Mouse (Mus musculus) midbrain, embryonic 15.5 days (tissue): ENCODE results near the gene Cers4. TPM values are rescaled to one million over a fixed set of nuclear protein-coding genes. Genes with fewer than 3 reads are reported as not detected.

Experiments used
- ATAC-seq: fragments of 200-750 bp; cut with Nextera tagmentation; replicated peaks from 2 replicates; pipeline ENCODE4 v1.8.0; 2017; ENCODE audit warnings: moderate TSS enrichment
- H3K27ac ChIP-seq: fragments of 300-500 bp; sonication (generic); 2 replicates; pipeline ENCODE4 v1.5.1; 2015; ENCODE audit warnings: mild to moderate bottlenecking, inconsistent platforms
- H3K27me3 ChIP-seq: fragments of 300-500 bp; sonication (generic); replicated peaks from 2 replicates; pipeline ENCODE4 v1.6.1; 2015; ENCODE audit warnings: inconsistent platforms
- H3K36me3 ChIP-seq: fragments of 300-500 bp; sonication (generic); replicated peaks from 2 replicates; pipeline ENCODE4 v1.6.1; 2015; ENCODE audit warnings: inconsistent platforms
- H3K4me1 ChIP-seq: fragments of 300-500 bp; sonication (generic); 2 replicates; pipeline ENCODE4 v1.6.1; 2015; ENCODE audit warnings: inconsistent platforms
- H3K4me2 ChIP-seq: fragments of 300-500 bp; sonication (generic); 2 replicates; pipeline ENCODE4 v1.6.1; 2015; ENCODE audit warnings: inconsistent platforms, mild to moderate bottlenecking, moderate library complexity
- H3K4me3 ChIP-seq: fragments of 300-500 bp; sonication (generic); 2 replicates; pipeline ENCODE4 v1.5.1; 2015; ENCODE audit warnings: mild to moderate bottlenecking, inconsistent platforms
- H3K9ac ChIP-seq: fragments of 300-500 bp; sonication (generic); 2 replicates; pipeline ENCODE4 v1.6.1; 2015; ENCODE audit warnings: mild to moderate bottlenecking, inconsistent platforms
- H3K9me3 ChIP-seq: fragments of 300-500 bp; sonication (generic); 2 replicates; pipeline ENCODE4 v1.6.1; 2016; ENCODE audit warnings: inconsistent platforms
- WGBS: fragments of 180-500 bp; shearing (Covaris S2); methylation state at CpG from one replicate; pipeline ENCODE4 v1.1.7; 2015; ENCODE audit warnings: mixed read lengths; 5-methylcytosine and 5-hydroxymethylcytosine counted together
- polyA plus RNA-seq: library from polyadenylated mRNA; unstranded; fragments of >200 nt; fragmentation: Nextera tagmentation; extraction: Ambion mirVana; gene quantifications from 2 replicates; pipeline ENCODE4 v1.2.1, GENCODE M21; 2015

Gene Cers4
- polyA plus RNA-seq, 1 experiment from 2014 or later = 58.3 TPM

DNA sequence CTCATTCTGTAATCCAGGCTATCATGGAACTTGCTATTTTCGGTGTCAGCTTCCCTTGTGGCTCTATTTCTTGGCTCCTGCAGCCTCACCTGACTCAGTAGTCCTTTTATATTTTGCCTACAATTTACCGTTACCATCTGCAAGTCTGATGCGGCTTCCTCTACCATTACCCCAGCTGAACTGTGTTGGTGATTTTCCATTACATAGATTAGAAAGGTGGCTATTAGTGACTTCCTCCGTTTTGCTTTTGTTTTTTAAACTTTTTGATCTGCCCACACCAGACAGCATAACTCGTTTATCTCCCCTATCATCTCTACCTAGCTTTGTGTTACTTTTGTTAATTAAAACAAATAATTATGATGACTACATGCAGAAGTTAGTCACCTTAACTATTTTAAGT lies 14.7 kb downstream of the Cers4 start:
- Histone ChIP-seq H3K4me3 (no peak overlapping the region), H3K4me2 (no peak overlapping the region), H3K4me1 (peaks cover 10% of the 10 kb centered on the region; the same call in 1 of the 2 replicates), H3K9me3 (no peaks in the 10 kb centered on the region), H3K27ac (no peak overlapping the region), H3K9ac (no peak overlapping the region), H3K27me3 (no peaks in the 10 kb centered on the region), H3K36me3 (no peaks in the 10 kb centered on the region)
- WGBS = 87% methylated on average over 5 of the region's 5 CpGs
- ATAC-seq = no peak

DNA sequence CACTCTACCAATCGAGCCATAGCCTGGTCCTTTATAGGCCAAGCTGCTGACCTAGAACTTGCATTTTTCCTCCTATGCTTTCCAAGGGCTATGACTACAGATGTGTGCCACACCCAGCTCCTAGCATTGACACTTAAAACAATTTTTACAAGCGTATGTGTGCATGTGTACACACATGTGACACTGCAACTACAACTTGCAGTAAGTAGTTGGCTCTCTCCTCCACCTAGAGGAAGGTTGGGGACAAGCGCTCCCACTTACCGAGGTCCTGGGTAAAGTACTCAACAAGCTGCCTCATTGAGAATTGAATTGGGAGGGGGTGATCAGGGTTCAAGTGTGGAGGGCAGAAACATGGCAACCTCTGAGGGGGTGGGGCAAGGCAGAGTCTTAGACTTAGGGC lies 18.0 kb downstream of the Cers4 start:
- H3K4me2 ChIP-seq = no peak overlapping the region
- H3K27me3 ChIP-seq = no peaks in the 10 kb centered on the region
- 84% methylated on average over 4 of the region's 4 CpGs for WGBS
- no peak overlapping the region for H3K9ac ChIP-seq
- H3K4me3 ChIP-seq = no peak overlapping the region
- H3K36me3 ChIP-seq = no peaks in the 10 kb centered on the region
- no peak for ATAC-seq
- peaks cover 12% of the 10 kb centered on the region; the same call in 1 of the 2 replicates for H3K4me1 ChIP-seq
- no peaks in the 10 kb centered on the region for H3K9me3 ChIP-seq
- H3K27ac ChIP-seq = no peak overlapping the region

DNA sequence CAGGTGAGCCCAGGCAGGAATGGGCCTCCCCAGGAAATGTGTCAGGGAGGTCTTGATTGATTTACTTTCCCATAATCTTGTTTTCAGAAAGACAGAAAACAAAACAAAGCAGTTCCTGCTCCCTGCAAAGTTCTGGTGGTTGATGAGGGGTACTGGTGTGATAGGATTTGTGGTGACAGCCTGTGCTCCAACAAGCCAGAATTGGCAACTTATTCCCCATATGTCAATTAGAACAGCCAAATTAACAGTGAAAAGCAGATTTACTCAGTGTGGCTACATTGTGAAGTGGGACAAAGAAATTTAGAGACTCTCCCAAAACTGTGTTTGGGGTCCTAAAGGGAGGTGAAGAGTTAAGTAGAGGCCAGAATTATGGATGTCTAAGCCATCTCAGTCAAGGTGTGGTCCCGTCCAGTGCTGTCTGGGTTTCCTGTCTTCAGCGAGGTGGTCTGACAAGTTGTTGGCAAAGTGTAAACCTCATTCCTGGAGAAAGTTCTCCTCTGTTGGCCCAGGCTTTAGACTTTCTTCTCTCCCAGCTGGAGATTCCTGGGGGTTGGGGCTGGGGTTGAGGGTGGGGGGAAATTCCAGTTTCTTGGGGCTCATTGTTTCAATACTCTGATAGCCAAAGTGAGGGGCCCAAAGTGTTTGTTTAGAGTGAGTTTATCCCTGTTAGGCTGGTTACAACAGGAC lies 18.7 kb downstream of the Cers4 start:
- Histone ChIP-seq H3K27me3 (no peaks in the 10 kb centered on the region), H3K27ac (peak overlapping the region; percentile 31; the same call in 1 of the 2 replicates), H3K36me3 (no peaks in the 10 kb centered on the region), H3K4me1 (peaks cover 12% of the 10 kb centered on the region; the same call in 1 of the 2 replicates), H3K9ac (no peak overlapping the region), H3K4me2 (no peak overlapping the region), H3K4me3 (no peak overlapping the region), H3K9me3 (no peaks in the 10 kb centered on the region)
- WGBS = 12% methylated on average over 2 of the region's 2 CpGs
- ATAC-seq = no peak

DNA sequence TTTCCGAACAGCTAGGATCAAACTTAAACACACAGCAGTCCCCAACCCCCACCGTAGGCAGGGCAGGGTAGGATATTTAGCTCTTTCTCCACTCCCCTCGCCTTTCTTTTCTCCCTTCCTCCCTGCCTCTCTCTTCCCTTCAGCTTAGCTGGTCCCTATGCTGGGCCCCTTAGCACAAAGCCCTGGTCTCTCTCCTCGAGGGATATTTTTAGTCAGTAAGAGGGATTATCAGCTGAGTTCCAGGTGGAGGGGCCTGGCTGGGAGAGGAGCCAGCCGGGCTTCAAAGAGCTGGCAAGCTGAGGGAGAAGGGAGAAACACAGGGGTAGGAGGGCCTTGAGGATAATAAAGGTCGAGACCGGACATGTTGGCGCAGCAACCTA lies 19.3 kb downstream of the Cers4 start:
- ATAC-seq = peak; percentile 57
- no peaks in the 10 kb centered on the region for H3K27me3 ChIP-seq
- no peak overlapping the region for H3K4me3 ChIP-seq
- peak overlapping the region; percentile 31; the same call in 1 of the 2 replicates for H3K27ac ChIP-seq
- peaks cover 12% of the 10 kb centered on the region; the same call in 1 of the 2 replicates for H3K4me1 ChIP-seq
- H3K4me2 ChIP-seq = no peak overlapping the region
- no peaks in the 10 kb centered on the region for H3K9me3 ChIP-seq
- no peak overlapping the region for H3K9ac ChIP-seq
- WGBS = 7% methylated on average over 8 of the region's 8 CpGs
- H3K36me3 ChIP-seq = peaks cover 5% of the 10 kb centered on the region; the same call in 1 of the 2 replicates

DNA sequence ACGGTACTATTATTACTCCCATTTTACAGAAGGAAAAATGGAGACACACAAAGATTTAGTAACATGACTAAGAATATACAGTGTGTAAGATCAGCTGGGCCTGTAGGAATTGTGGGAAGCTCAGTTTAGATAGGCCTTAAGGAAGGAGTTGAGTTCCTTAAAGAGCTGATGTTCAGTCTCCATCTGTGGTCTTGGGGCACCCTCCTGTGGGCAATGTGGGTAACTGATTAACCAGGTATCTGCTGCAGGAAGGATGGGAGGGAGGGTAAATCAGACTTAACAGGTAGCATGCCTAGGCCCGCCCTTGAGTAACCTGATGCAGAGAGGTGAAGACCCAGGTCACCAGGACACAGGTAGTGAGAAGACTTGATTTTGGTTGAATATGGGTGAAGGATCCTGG lies 23.3 kb downstream of the Cers4 start:
- no peak overlapping the region for H3K4me2 ChIP-seq
- H3K27ac ChIP-seq = no peak overlapping the region
- 93% methylated on average over 2 of the region's 2 CpGs for WGBS
- H3K36me3 ChIP-seq = peaks cover 31% of the 10 kb centered on the region
- no peak overlapping the region for H3K9ac ChIP-seq
- H3K4me1 ChIP-seq = peaks cover 12% of the 10 kb centered on the region; the same call in 1 of the 2 replicates
- H3K9me3 ChIP-seq = no peaks in the 10 kb centered on the region
- no peaks in the 10 kb centered on the region for H3K27me3 ChIP-seq
- H3K4me3 ChIP-seq = no peak overlapping the region
- ATAC-seq = peak; percentile 29; the same call in 1 of the 2 replicates

DNA sequence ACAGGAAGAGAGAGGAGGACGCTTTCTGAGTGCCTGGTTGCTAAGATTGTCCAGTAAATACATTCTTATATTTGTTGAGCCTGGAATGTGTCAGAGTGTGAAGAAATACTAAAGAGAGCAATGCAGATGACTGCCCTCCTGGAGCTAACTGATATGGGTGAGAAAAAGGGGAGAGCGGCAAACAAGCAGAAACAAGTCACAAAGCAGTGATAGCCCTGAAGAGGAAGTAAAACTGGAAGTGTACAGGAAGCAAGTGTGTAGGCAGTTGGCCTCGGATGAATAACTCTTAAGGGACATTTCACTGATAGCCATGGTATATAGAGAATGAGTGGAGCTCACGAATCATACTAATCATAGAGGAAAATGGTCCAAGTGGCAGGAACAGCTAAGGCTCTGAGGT lies 28.6 kb downstream of the Cers4 start:
- WGBS = 92% methylated on average over 4 of the region's 4 CpGs
- no peaks in the 10 kb centered on the region for H3K27me3 ChIP-seq
- no peak overlapping the region for H3K4me3 ChIP-seq
- ATAC-seq = no peak
- no peaks in the 10 kb centered on the region for H3K4me1 ChIP-seq
- no peak overlapping the region for H3K9ac ChIP-seq
- H3K36me3 ChIP-seq = peaks cover 47% of the 10 kb centered on the region
- H3K27ac ChIP-seq = no peak overlapping the region
- H3K9me3 ChIP-seq = no peaks in the 10 kb centered on the region
- no peak overlapping the region for H3K4me2 ChIP-seq

DNA sequence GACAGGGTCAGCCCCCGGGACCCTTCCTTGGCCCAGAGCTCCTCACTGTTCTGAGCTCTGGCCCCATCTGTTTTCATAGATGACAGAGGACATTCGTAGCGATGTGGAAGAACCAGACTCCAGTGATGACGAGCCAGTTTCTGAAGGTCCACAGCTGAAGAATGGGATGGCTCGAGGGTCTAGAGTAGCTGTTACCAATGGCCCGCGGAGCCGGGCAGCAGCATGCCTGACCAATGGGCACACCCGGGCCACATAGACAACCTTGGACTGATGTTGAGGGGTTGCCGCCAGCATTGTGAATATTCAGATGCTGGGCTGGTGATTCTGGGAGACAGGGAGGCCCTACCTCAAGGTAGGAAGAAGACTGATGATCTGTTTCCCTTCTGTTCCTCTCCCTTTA lies 30.7 kb downstream of the Cers4 start:
- WGBS = 94% methylated on average over 10 of the region's 10 CpGs
- Histone ChIP-seq H3K27ac (no peak overlapping the region), H3K36me3 (peaks cover 36% of the 10 kb centered on the region), H3K9me3 (no peaks in the 10 kb centered on the region), H3K9ac (no peak overlapping the region), H3K4me2 (no peak overlapping the region), H3K4me3 (no peak overlapping the region), H3K4me1 (no peaks in the 10 kb centered on the region), H3K27me3 (no peaks in the 10 kb centered on the region)
- ATAC-seq = no peak

Other genes starting within 250 kb of the Cers4 start
- 5.2 and 6.6 TPM in 2 replicates for gene Tgfbr3l, start 244.8 kb upstream of the Cers4 start, polyA plus RNA-seq
- 70.6 and 76.4 TPM in 2 replicates for gene Snapc2, start 239.9 kb upstream of the Cers4 start, polyA plus RNA-seq
- gene Ctxn1, start 233.8 kb upstream of the Cers4 start, polyA plus RNA-seq = 278 and 306 TPM in 2 replicates
- 46.7 and 48.2 TPM in 2 replicates for gene Timm44, start 217.1 kb upstream of the Cers4 start, polyA plus RNA-seq
- gene Ccl25, start 167.8 kb upstream of the Cers4 start, polyA plus RNA-seq = 19.3 and 20.4 TPM in 2 replicates
- gene Elavl1, start 167.6 kb upstream of the Cers4 start, polyA plus RNA-seq = 108 and 111 TPM in 2 replicates
- gene Zfp958, start 120.1 kb downstream of the Cers4 start, polyA plus RNA-seq = 17.7 and 18.5 TPM in 2 replicates